Mouse (Mus musculus): Measurements from ENCODE around the gene Txnrd1.

Gene Txnrd1

DNA sequence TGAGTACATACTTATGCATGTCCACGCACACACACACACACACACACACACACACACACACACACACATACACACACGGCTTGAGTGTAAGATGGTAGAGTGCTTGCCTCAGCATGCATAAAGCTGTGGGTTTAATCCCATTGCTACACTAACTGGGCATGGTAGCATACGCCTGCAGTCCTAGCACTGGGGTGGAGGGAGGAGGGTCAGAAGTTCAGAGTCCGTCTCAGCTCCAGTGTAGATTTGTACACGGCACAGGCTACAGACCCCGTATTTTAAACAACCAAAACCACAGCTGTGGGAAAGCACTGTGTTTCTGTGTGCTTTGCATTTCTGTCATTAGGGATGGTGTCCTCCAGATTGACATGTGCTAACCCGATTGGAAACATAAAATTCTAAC lies 57.7 kb downstream of the Txnrd1 start:
- in situ Hi-C loops (cut with MboI; ENCODE audit: low pct_unique_long_range_greater_than_20kb in 1 of 2, low sequenced_read_pairs in 2 of 2, unreplicated experiment in 1 of 2), result loop anchor here in 1 of 2 experiments (10.0 kb wide), 1 partner anchor 77 kb away; no protein-coding TSS in a partner anchor

DNA sequence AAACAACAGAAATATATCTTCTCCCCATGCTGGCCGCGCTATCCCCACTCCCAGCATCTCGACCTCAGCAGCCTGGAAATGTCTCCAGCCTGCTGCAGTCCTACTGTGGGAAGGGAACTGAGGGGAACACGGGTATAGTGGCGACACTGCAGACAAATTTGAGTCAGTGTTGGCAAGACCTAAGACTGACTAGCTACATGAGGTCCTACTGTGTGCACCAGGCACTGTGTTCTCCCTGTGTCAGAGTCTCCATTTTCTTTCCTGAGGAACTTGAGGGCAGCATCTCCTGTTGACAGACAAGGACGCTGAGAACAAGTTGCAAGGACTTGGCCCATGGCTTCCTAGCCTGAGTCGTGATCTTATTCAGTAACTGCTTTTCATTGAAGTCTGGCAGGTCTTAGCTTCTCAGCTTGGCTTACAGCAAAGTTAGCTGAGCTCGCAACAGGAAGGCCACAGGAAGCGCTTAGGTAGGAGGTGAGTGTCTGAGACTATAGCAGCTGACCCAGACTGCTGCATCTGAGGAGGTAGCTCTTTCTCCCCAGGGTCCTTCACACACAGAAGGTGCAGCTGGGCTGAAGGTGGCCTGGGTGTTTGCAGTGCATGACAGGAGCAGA lies 58.8 kb downstream of the Txnrd1 start:
- in situ Hi-C loops (cut with MboI; ENCODE audit: low pct_unique_long_range_greater_than_20kb in 1 of 2, low sequenced_read_pairs in 2 of 2, unreplicated experiment in 1 of 2), result loop anchor here in 1 of 2 experiments (10.0 kb wide), 1 partner anchor 78 kb away; no protein-coding TSS in a partner anchor

DNA sequence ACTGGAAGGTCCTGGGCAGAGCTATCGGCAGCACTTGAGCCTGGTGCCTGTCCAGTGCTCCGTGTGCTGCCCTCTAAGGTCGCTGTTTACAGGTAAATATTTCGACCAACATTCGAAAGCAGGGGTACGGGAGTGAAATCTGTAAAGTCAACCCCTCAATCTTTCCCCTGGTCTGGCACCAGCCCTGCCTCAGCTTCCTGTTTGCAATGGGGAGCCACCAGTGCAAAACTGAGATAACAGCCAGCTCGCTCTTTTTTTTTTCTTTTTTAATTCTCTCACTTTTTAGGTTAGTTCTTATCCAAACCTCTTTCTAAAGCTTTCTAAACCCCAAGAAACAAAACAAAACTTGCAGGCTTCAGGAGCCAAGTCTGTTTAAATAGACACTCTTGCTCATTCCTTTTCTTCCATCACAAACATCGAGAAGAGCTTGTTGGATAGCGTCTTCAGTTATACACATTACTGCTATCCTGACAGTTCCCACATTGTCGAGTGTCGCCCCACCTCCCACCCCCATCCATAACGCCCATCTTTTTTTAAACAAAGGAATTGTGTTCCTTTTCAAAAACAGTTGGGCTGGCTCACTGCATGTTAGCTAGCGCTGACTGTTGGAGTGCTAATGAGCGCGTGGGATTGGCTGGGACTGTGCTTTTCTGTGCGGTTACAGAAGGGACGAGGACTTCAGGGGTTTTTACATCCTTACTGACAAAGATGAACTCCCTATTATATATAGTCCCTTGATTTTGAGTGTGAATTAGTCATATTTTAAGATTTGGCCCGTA lies 60.3 kb downstream of the Txnrd1 start:
- in situ Hi-C loops (cut with MboI; ENCODE audit: low pct_unique_long_range_greater_than_20kb in 1 of 2, low sequenced_read_pairs in 2 of 2, unreplicated experiment in 1 of 2), result loop anchor here in 1 of 2 experiments (10.0 kb wide), 1 partner anchor 79 kb away; no protein-coding TSS in a partner anchor

DNA sequence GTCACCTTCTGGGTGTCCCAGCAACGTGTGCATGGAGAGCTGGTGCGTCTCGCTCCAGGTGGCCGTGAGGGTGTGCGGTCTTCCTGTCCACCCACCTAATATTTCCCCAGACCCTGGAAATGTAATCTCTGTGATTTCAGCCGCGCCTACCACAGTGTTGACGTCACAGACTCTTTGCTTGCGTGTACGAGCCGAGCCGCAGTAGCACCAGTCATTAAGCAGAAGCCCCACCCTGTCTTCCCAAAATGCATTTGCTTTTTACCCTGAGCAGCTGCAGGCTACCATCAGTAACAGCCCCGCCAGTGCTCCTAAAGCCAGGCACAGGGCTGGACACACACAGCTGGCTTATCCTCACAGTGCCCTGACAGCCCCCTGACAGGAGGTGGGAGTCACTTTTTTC lies 64.2 kb downstream of the Txnrd1 start:
- in situ Hi-C loops (cut with MboI; ENCODE audit: low pct_unique_long_range_greater_than_20kb in 1 of 2, low sequenced_read_pairs in 2 of 2, unreplicated experiment in 1 of 2), result loop anchor here in 1 of 2 experiments (10.0 kb wide), 1 partner anchor 83 kb away; no protein-coding TSS in a partner anchor

DNA sequence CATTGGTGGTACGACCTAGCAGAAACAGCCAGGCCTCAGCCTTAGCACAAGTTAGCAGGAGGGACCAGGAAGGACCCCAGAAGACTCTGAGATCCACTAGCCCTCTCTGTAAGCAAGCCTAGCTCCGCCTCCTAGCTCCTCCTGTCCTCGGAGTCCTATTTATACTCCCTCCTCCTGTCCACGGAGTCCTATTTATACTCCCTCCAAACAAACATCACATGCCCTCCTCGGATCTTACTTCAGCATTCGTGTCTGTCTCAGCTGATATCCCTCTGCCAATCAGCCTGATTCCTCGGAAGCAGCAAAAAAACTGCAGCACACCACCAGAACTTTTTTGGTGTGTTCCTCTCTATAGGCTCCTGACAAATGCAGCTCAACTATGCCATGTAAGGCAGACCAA lies 65.1 kb downstream of the Txnrd1 start:
- in situ Hi-C loops (cut with MboI; ENCODE audit: low pct_unique_long_range_greater_than_20kb in 1 of 2, low sequenced_read_pairs in 2 of 2, unreplicated experiment in 1 of 2), result loop anchor here in 1 of 2 experiments (10.0 kb wide), 1 partner anchor 84 kb away; no protein-coding TSS in a partner anchor

DNA sequence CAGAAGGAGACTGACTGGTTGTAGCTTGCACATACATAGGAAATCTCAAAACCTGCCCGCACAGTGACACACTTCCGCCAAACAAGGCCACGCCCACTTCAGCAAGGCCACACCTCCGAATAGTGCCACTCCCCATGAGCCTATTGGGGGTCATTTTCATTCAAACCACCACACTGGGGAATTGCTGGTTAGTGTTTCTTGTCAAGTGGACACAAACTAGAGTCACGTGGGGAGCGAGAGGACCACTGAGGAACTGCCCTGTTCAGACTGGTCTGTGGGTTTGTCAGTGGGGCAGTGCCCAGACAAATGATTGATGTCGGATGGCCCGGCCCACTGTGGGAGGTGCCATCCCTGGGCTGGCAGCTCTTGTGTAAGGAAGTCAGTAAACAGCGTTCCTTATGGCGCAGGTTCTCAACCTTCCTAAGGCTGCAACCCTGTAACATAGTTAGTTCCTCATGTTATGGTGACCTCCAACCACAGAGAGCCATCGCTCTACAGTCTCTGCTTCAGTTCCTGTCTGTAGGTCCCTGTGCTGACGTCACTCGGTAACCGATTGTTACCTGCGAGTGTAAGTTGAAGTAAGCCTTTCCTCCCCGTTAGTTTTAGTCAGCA lies 66.2 kb downstream of the Txnrd1 start:
- in situ Hi-C loops (cut with MboI; ENCODE audit: low pct_unique_long_range_greater_than_20kb in 1 of 2, low sequenced_read_pairs in 2 of 2, unreplicated experiment in 1 of 2), result loop anchor here (5.0 to 25.0 kb wide), 6 partner anchors 85 to 637 kb away; partner anchors contain the start of genes Aldh1l2 (in 1 of the 2) and Washc4 (in 1 of the 2)

DNA sequence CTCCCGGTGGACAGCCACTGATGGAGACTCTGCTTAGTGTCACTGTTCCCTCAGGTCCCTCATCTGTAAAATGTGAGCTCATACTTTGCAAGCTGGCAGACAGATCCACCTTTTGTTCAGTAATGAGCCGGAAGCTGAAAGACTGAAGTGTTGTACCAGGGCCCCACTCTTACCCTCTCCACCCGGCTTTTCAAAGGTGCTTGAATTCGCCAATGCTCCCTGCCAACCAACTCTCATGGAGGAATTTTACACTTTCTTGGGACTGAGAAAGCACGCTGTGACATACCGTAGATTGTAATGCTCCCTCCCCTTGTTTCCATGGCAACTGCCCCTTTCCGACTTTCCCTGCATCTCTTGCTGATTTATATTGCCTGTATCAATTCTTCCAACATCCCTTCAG lies 66.8 kb downstream of the Txnrd1 start:
- in situ Hi-C loops (cut with MboI; ENCODE audit: low pct_unique_long_range_greater_than_20kb in 1 of 2, low sequenced_read_pairs in 2 of 2, unreplicated experiment in 1 of 2), result loop anchor here (5.0 to 25.0 kb wide), 5 partner anchors 88 to 637 kb away; partner anchors contain the start of genes Aldh1l2 (in 1 of the 2) and Washc4 (in 1 of the 2)

DNA sequence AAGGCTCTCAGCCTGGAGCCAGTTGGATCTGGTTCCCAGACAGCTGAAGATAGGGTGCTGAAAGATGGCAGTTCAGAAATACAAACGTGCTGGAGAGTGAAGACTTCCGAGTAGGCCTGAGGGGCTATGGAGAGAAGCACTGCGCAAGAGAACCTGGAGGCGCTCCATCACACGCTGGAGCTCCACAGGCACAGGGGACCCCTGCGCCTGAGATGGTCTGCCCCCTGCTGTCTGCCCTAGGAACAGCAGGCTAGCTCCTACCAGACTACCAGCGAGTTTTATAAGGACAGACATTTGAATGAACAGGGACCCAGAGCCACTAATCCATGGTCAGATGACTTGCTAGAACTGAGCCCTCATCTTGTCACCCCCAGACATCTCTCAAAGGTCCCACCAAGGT lies 67.7 kb downstream of the Txnrd1 start:
- in situ Hi-C loops (cut with MboI; ENCODE audit: low pct_unique_long_range_greater_than_20kb in 1 of 2, low sequenced_read_pairs in 2 of 2, unreplicated experiment in 1 of 2), result loop anchor here (5.0 to 25.0 kb wide), 5 partner anchors 89 to 636 kb away; partner anchors contain the start of genes Aldh1l2 (in 1 of the 2) and Washc4 (in 1 of the 2)

DNA sequence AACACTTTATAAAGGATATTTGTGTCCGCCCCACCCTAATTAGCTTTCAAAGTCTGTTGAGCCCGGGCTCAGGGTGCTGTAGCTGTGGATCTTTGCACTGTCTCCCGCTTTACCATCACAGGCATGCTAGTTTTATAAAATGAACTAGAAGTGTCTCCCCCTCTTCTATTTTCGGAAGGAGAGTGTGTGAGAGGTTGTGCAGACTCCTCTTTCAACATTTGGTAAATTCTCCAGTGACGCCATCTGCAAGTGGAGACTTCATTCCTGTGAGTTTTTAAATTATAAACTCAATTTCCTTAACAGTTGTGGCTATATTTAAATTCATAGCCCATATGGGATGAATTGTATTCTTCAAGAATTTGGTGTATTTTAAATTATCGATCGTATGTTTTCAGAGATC lies 74.8 kb downstream of the Txnrd1 start:
- in situ Hi-C loops (cut with MboI; ENCODE audit: low pct_unique_long_range_greater_than_20kb in 1 of 2, low sequenced_read_pairs in 2 of 2, unreplicated experiment in 1 of 2), result loop anchor here (10.0 to 25.0 kb wide), 4 partner anchors 244 to 629 kb away; partner anchors contain the start of genes Aldh1l2 (in 1 of the 2) and Washc4 (in 1 of the 2)

DNA sequence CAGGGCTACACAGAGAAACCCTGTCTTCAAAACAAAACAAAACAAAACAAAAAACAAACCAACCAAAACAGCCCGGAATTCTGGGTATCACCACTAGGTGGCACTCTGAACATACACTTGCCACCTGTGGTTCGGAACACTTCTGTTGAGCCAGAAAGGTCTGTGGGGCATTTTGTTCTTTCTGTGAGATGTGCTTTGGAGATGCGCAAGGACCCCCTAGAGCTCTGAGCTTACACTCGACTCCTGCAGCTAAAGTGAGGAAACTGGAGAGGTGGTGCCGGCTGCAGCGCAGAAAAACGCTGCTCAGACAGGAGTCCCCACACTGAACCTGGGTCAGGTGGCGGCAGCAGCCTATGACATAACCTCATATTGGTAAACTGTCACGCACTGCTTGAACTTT lies 75.6 kb downstream of the Txnrd1 start:
- in situ Hi-C loops (cut with MboI; ENCODE audit: low pct_unique_long_range_greater_than_20kb in 1 of 2, low sequenced_read_pairs in 2 of 2, unreplicated experiment in 1 of 2), result loop anchor here (10.0 to 25.0 kb wide), 4 partner anchors 245 to 628 kb away; partner anchors contain the start of genes Aldh1l2 (in 1 of the 2) and Washc4 (in 1 of the 2)

DNA sequence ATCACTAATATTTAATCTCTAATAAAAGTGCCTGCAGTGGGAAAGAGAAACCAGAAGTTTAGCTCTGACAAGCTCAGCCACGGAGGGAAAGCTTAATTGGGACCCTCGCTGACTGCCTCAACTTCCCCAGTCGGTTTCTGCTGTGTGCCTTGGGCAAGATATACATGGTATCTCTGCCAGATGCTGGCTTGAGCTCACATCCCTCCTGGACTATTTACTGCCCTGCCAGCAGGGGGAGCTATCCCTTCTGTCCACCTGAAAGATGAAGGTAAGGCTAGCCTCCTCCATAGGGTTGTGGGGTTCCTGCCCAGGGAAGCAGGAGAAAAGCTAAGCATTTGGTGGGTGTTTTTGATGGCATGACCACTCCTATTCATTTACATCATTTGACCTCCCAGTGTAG lies 76.4 kb downstream of the Txnrd1 start:
- in situ Hi-C loops (cut with MboI; ENCODE audit: low pct_unique_long_range_greater_than_20kb in 1 of 2, low sequenced_read_pairs in 2 of 2, unreplicated experiment in 1 of 2), result loop anchor here (25.0 kb wide), 3 partner anchors 302 to 627 kb away; partner anchors contain the start of genes Aldh1l2 (in 1 of the 2) and Washc4 (in 1 of the 2)

DNA sequence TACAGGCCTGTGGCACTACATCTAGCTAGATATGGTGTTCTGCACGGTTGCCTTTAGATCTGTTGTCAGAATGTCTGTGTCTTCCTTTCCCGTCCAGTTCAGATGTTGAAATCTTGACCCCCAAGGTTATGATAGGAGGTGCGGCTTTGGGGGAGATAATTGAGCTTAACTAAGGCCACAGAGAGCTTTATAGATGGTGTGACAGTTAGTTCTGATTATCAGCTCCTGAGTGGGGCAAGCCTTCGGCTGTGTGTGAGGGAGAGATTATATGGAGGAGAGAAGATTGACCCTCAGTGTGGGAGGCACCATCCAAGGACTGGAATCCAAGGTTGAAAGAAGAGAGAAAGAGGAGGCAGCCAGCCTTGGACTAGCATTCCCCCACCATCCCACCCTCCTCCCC lies 79.5 kb downstream of the Txnrd1 start:
- in situ Hi-C loops (cut with MboI; ENCODE audit: low pct_unique_long_range_greater_than_20kb in 1 of 2, low sequenced_read_pairs in 2 of 2, unreplicated experiment in 1 of 2), result loop anchor here (25.0 kb wide), 3 partner anchors 299 to 624 kb away; partner anchors contain the start of genes Aldh1l2 (in 1 of the 2) and Washc4 (in 1 of the 2)

DNA sequence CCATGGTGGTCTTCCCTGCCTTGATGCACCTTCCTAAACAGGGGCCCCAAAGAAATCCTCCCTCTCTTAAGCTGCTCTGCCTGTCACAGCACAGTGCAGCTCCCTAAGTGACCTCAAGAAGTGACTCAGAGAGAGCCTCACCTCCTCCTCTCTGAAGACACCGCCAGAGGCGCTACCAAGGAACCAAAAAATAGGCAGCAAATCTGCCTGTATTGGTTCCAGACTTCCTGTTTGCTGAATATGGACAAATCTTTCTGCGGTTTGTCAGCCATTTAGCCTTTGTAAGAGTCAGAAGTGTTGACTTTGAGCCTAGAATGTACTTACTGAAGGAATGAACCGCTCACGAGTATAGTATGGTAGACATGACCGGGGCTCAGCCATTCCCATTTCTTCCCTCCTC lies 80.0 kb downstream of the Txnrd1 start:
- in situ Hi-C loops (cut with MboI; ENCODE audit: low pct_unique_long_range_greater_than_20kb in 1 of 2, low sequenced_read_pairs in 2 of 2, unreplicated experiment in 1 of 2), result loop anchor here (25.0 kb wide), 3 partner anchors 299 to 624 kb away; partner anchors contain the start of genes Aldh1l2 (in 1 of the 2) and Washc4 (in 1 of the 2)

DNA sequence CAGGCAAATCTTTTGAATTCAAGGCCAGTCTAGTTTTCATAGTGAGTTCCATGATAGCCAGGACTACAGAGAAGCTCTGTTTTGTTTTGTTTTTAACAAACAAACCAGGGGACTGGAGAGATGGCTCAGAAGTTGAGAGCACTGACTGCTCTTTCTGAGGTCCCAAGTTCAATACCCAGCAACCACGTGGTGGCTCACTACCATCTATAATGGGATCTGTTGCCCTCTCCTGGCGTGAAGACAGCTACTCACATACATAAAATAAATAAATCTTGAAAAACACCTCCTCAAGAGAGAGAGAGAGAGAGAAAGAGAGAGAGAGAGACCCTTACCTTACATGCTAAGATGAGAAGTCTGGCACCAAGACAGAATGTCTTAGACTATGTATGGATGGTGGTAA lies 84.9 kb downstream of the Txnrd1 start:
- in situ Hi-C loops (cut with MboI; ENCODE audit: low pct_unique_long_range_greater_than_20kb in 1 of 2, low sequenced_read_pairs in 2 of 2, unreplicated experiment in 1 of 2), result loop anchor here (25.0 kb wide), 3 partner anchors 294 to 619 kb away; partner anchors contain the start of genes Aldh1l2 (in 1 of the 2) and Washc4 (in 1 of the 2)

DNA sequence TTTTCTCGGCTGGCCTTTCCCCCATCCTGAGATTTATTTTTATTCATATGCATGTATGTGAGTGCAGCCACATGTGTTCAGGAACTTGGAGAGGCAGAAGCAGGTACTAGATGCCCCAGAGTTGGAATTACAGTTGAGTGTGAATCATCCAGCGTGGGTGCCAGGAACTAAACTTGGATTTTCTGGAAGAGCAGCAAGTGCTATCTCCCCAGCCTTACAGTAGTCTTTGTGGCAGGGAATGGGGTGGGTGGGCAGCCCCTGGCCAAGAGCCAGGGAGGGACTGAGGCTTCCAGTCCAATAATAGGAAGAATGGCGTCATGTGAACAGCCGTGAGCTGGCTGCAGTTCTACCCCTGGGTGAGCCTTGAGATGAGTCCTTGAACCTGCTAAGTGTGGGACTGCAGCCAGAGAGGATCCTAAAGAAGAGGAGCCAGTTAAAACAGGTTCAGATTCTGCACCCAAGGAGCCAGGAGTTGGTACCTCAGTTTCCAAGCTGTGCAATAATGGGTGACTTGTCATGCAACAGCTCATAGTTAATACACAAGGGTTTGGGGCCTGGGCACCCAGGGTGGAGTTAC lies 85.7 kb downstream of the Txnrd1 start:
- in situ Hi-C loops (cut with MboI; ENCODE audit: low pct_unique_long_range_greater_than_20kb in 1 of 2, low sequenced_read_pairs in 2 of 2, unreplicated experiment in 1 of 2), result loop anchor here (25.0 kb wide), 3 partner anchors 293 to 618 kb away; partner anchors contain the start of genes Aldh1l2 (in 1 of the 2) and Washc4 (in 1 of the 2)

DNA sequence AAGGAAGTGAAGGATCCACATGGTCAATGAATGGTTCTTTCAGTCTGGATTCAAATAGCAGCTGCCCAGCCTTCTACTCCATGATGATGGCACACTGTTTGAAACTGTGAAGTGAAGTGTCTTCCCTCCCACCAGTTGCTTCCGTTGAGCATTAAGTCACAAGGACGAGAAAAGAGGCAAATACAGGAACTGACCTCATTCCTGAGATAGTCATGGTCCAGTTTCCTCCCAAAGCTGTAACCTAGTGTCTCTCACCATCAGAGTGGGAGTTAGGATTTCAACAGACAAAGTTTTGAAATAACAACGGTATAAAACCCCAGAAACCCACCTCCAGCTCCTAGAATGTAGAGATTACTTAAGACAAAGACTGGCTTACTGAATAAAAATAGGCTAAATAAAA lies 89.8 kb downstream of the Txnrd1 start:
- in situ Hi-C loops (cut with MboI; ENCODE audit: low pct_unique_long_range_greater_than_20kb in 1 of 2, low sequenced_read_pairs in 2 of 2, unreplicated experiment in 1 of 2), result loop anchor here (10.0 to 25.0 kb wide), 4 partner anchors 271 to 614 kb away; partner anchors contain the start of genes Aldh1l2 (in 1 of the 2) and Washc4 (in 1 of the 2)

DNA sequence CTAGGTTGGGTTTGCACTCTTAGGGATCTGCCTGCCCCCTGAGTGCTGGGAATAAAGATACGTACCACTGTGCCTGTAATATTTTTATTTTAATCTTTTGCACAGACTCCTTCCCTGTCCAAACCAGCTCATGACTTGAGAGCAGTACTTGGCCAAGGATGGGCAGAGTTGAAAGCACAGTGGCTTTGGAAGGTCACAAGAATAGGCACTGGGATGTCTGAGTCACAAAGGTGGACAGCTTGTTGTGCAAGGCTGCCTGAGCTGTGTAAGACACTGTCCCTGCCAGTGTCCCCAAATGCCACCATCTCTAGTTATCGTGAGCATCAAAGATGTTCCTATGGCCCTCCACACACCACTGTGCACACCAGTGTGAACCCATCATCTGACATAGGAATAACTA lies 91.0 kb downstream of the Txnrd1 start:
- in situ Hi-C loops (cut with MboI; ENCODE audit: low pct_unique_long_range_greater_than_20kb in 1 of 2, low sequenced_read_pairs in 2 of 2, unreplicated experiment in 1 of 2), result loop anchor here (10.0 to 25.0 kb wide), 4 partner anchors 270 to 613 kb away; partner anchors contain the start of genes Aldh1l2 (in 1 of the 2) and Washc4 (in 1 of the 2)
